Mouse (Mus musculus) spleen, adult 2 months (tissue): ENCODE data around the gene Arhgef10l.

ENCODE experiments used
- CTCF ChIP-seq: fragments of 200-500 bp; IDR thresholded peaks from 2 replicates; pipeline ENCODE4 v1.5.1; 2011; ENCODE audit warnings: mild to moderate bottlenecking, inconsistent platforms; ENCODE audit not compliant: insufficient read depth, insufficient read length, insufficient replicate concordance; ENCODE audit errors: extremely low read depth
- POLR2A ChIP-seq: fragments of 200-500 bp; IDR thresholded peaks from 2 replicates; pipeline ENCODE4 v1.6.1; 2011; ENCODE audit warnings: low read depth, low read length, inconsistent platforms

DNA sequence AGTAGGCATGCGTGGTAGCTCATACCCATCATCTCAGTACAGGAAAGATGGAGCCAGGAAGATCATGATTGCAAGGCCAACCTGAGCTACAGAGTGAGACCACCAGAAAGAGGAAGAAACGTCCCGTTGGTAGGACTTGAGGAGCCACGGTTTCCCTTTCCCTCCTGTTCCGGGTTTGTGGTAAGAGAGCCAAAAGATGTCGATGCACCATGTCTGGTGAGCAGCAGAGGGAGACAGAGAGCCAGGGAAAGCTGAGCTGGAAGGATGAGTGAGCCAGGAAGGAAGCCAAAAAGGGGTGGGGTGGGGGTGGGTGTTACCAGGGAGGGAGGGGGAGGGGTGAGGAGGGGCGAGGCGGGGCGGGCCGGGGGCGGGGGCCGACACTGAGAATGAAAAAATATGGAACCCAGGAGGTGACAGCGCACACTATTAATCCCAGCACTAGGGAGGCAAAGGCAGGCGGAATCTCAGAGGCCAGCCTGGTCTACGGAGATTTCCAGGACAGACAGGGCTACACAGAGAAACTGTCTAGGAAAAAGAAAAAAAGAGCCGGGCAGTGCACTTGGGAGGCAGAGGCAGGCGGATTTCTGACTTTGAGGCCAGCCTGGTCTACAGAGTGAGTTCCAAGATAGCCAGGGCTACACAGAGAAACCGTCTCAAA lies 14.0 kb upstream of the Arhgef10l start:
- TF ChIP-seq POLR2A (no peak), CTCF (peak; percentile 84; the same call in 1 of the 2 replicates)
